Mouse (Mus musculus) G1E (cell line): ENCODE data around the gene Atf7. TPM values are rescaled to one million over a fixed set of nuclear protein-coding genes. Genes with fewer than 3 reads are reported as not detected.
"Not testable (repeated sequence)": the region's sequence is repeated elsewhere in the genome, so short reads cannot be mapped to it uniquely, and the experiment has no call there.

Experiments used
- ATAC-seq: 2 replicates; pipeline ENCODE4 v1.8.0; 2016; ENCODE audit warnings: mild to moderate bottlenecking; ENCODE audit not compliant: insufficient number of reproducible peaks, poor library complexity, low FRiP score, severe bottlenecking; ENCODE audit errors: extremely low read depth
- DNase-seq: peaks from one replicate; pipeline ENCODE4 v3.0.0; 2012; ENCODE audit warnings: low spot score
- H3K27me3 ChIP-seq: 2 replicates; pipeline ENCODE4 v1.6.1; 2012; ENCODE audit warnings: mild to moderate bottlenecking, low read length, inconsistent platforms; ENCODE audit not compliant: insufficient read depth
- H3K36me3 ChIP-seq: replicated peaks from 2 replicates; pipeline ENCODE3; 2012; ENCODE audit warnings: mild to moderate bottlenecking, inconsistent platforms
- H3K4me1 ChIP-seq: 2 replicates; pipeline ENCODE4 v1.6.1; 2012; ENCODE audit warnings: low read depth, low read length, inconsistent platforms, mixed read lengths; ENCODE audit not compliant: insufficient read depth
- H3K4me3 ChIP-seq: 2 replicates; pipeline ENCODE4 v1.5.1; 2012; ENCODE audit warnings: low read depth, mild to moderate bottlenecking, inconsistent platforms, low read length, moderate library complexity, mixed read lengths
- H3K9me3 ChIP-seq: replicated peaks from 2 replicates; pipeline ENCODE4 v1.6.1; 2012; ENCODE audit warnings: inconsistent platforms
- CTCF ChIP-seq: IDR thresholded peaks from 2 replicates; pipeline ENCODE4 v1.5.1; 2012; ENCODE audit warnings: low read depth, low read length, inconsistent platforms, mixed read lengths
- GATA1 ChIP-seq: IDR thresholded peaks from 2 replicates; pipeline ENCODE4 v1.6.1; 2012; ENCODE audit warnings: borderline replicate concordance, low read length, inconsistent platforms, mixed read lengths
- GATA2 ChIP-seq: IDR thresholded peaks from 2 replicates; pipeline ENCODE4 v1.6.1; 2012; ENCODE audit warnings: low read depth, low read length, inconsistent platforms, borderline replicate concordance
- POLR2AphosphoS5 ChIP-seq: IDR thresholded peaks from 2 replicates; pipeline ENCODE4 v1.6.1; 2012; ENCODE audit warnings: low read depth, low read length, inconsistent platforms; ENCODE audit not compliant: insufficient replicate concordance
- TAL1 ChIP-seq: conservative IDR thresholded peaks from 2 replicates; pipeline ENCODE4 v1.6.1; 2012; ENCODE audit warnings: low read depth, low read length, inconsistent platforms, mixed read lengths
- polyA plus RNA-seq: library from polyadenylated mRNA; stranded (reverse); fragments of >175 nt; gene quantifications from 2 replicates; pipeline ENCODE4 v1.2.3, GENCODE M21; 2012
- total RNA-seq, 2 experiments: library from RNA; stranded (forward) in 1 of 2; stranded (reverse) in 1 of 2; fragments of 200-1000 nt in 1 of 2; fragments of >200 nt in 1 of 2; fragmentation: Nextera tagmentation in 1 of 2; gene quantifications; 2 replicates each; pipeline ENCODE4 v1.2.3; 2014 to 2017

Atf7 gene
- total and polyA plus RNA-seq, 3 experiments: 13.6 to 200 (median 29.3) TPM

GRCm38 (mm10) chr15:102622536-102622935 is 2.7 kb downstream of the Atf7 start:
- TF ChIP-seq POLR2AphosphoS5: no peak
- no peak for TF ChIP-seq GATA1
- no peak for TF ChIP-seq GATA2
- TF ChIP-seq CTCF: no peak
- TF ChIP-seq TAL1: no peak
- H3K4me3 ChIP-seq: no peak overlapping the region
- H3K36me3 ChIP-seq: peaks cover 30% of the 10 kb centered on the region
- DNase-seq (no peak), ATAC-seq (no peak)
- H3K4me1 ChIP-seq: peaks cover 26% of the 10 kb centered on the region
- no peaks in the 10 kb centered on the region for H3K27me3 ChIP-seq
- H3K9me3 ChIP-seq: no peaks in the 10 kb centered on the region

DNA sequence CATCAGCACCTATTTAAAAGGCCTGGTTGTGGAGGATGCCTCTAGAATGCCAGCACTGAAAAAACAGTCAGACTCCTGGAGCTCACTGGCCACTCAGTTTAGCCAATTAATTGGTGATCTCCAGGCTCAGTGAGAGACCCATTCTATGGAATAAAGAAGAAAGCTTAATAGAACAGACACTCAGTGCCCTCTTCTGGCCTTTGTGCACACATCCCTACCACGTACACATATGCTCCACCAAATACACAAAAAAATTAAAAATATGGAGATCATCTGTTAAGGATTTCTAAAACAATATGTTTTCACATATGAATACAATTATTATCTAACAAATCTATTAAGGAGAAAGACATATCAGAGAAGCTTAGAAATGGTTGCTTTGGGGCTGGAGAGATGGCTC is 4.5 kb downstream of the Atf7 start:
- ATAC-seq (no peak), DNase-seq (no peak)
- H3K4me3 ChIP-seq: no peak overlapping the region
- no peak for TF ChIP-seq GATA2
- TF ChIP-seq CTCF: no peak
- no peak for TF ChIP-seq TAL1
- no peak for TF ChIP-seq GATA1
- TF ChIP-seq POLR2AphosphoS5: no peak
- H3K9me3 ChIP-seq: no peaks in the 10 kb centered on the region
- H3K27me3 ChIP-seq: no peaks in the 10 kb centered on the region
- peaks cover 38% of the 10 kb centered on the region for H3K36me3 ChIP-seq
- H3K4me1 ChIP-seq: peaks cover 29% of the 10 kb centered on the region

GRCm38 (mm10) chr15:102619486-102619885 is 5.8 kb downstream of the Atf7 start:
- no peak for ATAC-seq
- no peaks in the 10 kb centered on the region for H3K9me3 ChIP-seq
- DNase-seq: no peak
- peaks cover 34% of the 10 kb centered on the region for H3K4me1 ChIP-seq
- no peak for TF ChIP-seq GATA2
- TF ChIP-seq GATA1: no peak
- no peak for TF ChIP-seq POLR2AphosphoS5
- TF ChIP-seq TAL1: no peak
- TF ChIP-seq CTCF: no peak
- peaks cover 43% of the 10 kb centered on the region for H3K36me3 ChIP-seq
- no peak overlapping the region for H3K4me3 ChIP-seq
- H3K27me3 ChIP-seq: no peaks in the 10 kb centered on the region

DNA sequence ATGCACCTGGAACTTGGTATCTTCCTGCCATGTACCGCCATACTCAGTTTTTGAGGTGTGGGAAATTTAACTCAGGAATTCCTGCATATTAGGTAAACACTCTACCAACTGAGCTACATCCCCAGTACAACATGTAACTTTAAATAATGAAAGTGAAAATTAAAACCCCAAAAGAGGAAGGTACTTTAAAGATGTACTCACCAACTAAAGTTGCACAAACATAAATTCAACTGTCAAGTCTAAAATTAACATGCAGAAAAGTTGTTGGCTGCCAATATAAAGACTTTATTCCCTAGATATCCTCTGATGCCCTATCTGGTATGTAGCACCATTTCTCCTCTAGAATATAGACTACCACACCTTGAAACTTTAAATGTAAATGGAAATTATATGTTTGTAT is 7.6 kb downstream of the Atf7 start:
- Histone ChIP-seq H3K36me3 (peaks cover 49% of the 10 kb centered on the region), H3K9me3 (no peaks in the 10 kb centered on the region), H3K27me3 (no peaks in the 10 kb centered on the region), H3K4me3 (no peak overlapping the region), H3K4me1 (peaks cover 26% of the 10 kb centered on the region)
- DNase-seq (no peak), ATAC-seq (no peak)
- no peak for TF ChIP-seq CTCF
- no peak for TF ChIP-seq TAL1
- TF ChIP-seq POLR2AphosphoS5: no peak
- no peak for TF ChIP-seq GATA2
- no peak for TF ChIP-seq GATA1

DNA sequence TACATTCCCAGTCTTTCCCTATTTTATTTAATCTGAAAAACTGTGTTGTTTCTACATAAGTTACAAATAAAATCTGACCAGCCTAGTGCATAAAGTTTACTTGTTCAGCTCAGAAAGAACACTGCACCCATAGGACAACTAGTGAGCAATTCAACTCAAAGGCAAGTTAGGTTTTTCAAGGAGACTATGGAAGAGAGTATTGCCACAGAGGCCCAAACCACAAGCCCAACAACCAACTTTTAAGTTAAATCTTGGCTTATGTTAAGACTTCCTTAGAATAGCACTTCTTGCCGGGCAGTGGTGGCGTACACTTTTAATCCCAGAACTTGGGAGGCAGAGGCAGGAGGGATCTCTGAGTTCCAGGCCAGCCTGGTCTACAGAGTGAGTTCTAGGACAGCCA is 9.1 kb downstream of the Atf7 start:
- peaks cover 44% of the 10 kb centered on the region for H3K36me3 ChIP-seq
- no peaks in the 10 kb centered on the region for H3K27me3 ChIP-seq
- no peak overlapping the region for H3K4me3 ChIP-seq
- peaks cover 23% of the 10 kb centered on the region for H3K4me1 ChIP-seq
- DNase-seq: no peak
- TF ChIP-seq GATA2: no peak
- no peak for TF ChIP-seq GATA1
- no peak for TF ChIP-seq TAL1
- no peak for TF ChIP-seq CTCF
- no peak for TF ChIP-seq POLR2AphosphoS5
- no peaks in the 10 kb centered on the region for H3K9me3 ChIP-seq
- no peak for ATAC-seq

GRCm38 (mm10) chr15:102614224-102614623 is 11.0 kb downstream of the Atf7 start:
- no peak for ATAC-seq
- Histone ChIP-seq H3K27me3 (no peaks in the 10 kb centered on the region), H3K4me1 (peaks cover 23% of the 10 kb centered on the region), H3K36me3 (peaks cover 30% of the 10 kb centered on the region), H3K9me3 (no peaks in the 10 kb centered on the region), H3K4me3 (no peak overlapping the region)
- DNase-seq: no peak
- TF ChIP-seq GATA1 (no peak), POLR2AphosphoS5 (no peak), CTCF (no peak), GATA2 (no peak), TAL1 (no peak)

- no peak for DNase-seq
- Histone ChIP-seq H3K4me1 (peaks cover 23% of the 10 kb centered on the region), H3K9me3 (no peaks in the 10 kb centered on the region), H3K4me3 (no peak overlapping the region), H3K36me3 (peaks cover 26% of the 10 kb centered on the region), H3K27me3 (no peaks in the 10 kb centered on the region)
- TF ChIP-seq POLR2AphosphoS5: no peak
- TF ChIP-seq GATA1: no peak
- TF ChIP-seq CTCF: no peak
- no peak for TF ChIP-seq GATA2
- ATAC-seq: no peak
Measured at GRCm38 (mm10) chr15:102612966-102613365, 12.3 kb downstream of the Atf7 start.

DNA sequence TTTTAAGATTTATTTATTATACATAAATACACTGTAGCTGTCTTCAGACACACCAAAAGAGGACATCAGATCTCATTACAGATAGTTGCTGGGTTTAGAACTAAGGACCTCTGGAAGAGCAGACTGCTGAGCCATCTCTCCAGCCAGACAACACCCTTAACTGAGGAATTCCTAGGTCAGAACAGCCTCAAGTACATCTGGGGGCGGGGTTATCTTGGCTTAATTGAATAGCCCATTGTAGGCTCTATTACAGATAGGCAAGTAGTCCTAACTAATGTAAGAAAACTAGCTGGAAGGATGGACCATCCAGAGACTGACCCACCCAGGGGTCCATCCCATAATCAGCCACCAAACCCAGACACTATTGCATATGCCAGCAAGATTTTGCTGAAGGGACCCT is 16.7 kb downstream of the Atf7 start:
- not testable (repeated sequence) for DNase-seq, H3K9me3 ChIP-seq, H3K4me3 ChIP-seq, ATAC-seq, H3K4me1 ChIP-seq, H3K27me3 ChIP-seq
- peaks cover 27% of the 10 kb centered on the region for H3K36me3 ChIP-seq
